Mouse (Mus musculus): ENCODE data around the gene Atm.

DNA sequence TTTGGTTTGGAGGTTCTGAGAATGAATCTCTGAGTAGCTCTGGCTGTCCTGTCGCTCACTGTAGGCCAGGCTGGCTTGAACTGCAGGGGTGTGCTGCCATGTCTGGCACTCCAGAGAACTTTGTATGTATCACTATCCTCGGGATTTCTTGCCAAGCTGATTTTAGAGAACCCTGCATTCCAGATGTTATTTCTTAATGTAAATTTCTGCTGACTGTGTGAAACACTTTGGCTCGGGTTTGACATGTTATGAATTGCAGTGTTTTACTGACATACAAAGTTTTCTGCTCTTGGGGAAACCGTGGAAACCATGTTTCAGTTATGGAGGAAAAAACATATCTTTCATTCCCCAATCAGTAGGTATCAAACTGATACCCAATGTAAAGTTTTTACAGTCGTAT is 39.2 kb upstream of the Atm start:
- TF ChIP-seq EP300 (IDR thresholded peaks at IDR 0.05; ENCODE audit: low read depth) (no peak), CTCF (IDR thresholded peaks at IDR 0.05; ENCODE audit: low read depth) (no peak)

Data from heart, postnatal 0 days (tissue).